Mouse (Mus musculus): ENCODE results near the gene 1500009L16Rik. TPM values are rescaled to one million over a fixed set of nuclear protein-coding genes. Genes with fewer than 3 reads are reported as not detected.

1500009L16Rik gene
- 17.6 and 18.1 TPM in 2 replicates for polyA plus RNA-seq (2015; fragmentation: Nextera tagmentation; extraction: Ambion mirVana)

DNA sequence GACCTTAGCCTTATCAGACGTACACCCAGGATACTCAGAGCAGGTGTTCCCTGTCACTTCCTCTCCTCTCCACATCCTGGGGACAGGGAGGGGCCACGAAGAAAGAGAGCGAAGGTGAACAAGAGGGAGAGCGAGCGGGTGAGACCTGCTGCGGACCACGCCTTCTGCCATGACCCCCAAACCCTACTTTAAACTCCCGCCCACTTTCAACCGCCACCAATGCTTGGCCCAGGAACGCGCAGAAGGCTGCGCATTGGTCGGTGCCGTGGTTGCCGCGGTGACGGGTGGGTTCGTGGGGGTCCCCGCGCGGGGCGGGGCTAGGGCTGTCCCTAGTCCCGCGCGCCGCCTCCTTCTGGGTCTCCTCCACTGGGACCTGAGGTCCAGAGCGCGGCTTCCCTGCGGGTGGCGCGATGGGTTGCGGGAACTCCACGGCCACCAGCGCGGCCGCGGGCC, at the start of gene 1500009L16Rik:
1500009L16Rik (plus strand) TSS at position 287 of the 453 bp plus-strand sequence.
- peak; percentile 92 for ATAC-seq
- peaks cover 9% of the 10 kb centered on the region for H3K4me1 ChIP-seq (ENCODE audit: control insufficient read depth, insufficient read depth, low read length)
- 0 out of 2 replicates have a peak, but pooled peaks cover 5% of the 10 kb centered on the region for H3K9me3 ChIP-seq (ENCODE audit: control insufficient read depth, low read length)
- peak within 1 kb of the TSS; percentile 36 for H3K27ac ChIP-seq (ENCODE audit: low read length)
- H3K9ac ChIP-seq (ENCODE audit: low read depth, low read length): peak within 1 kb of the TSS; percentile 70
- H3K4me2 ChIP-seq (ENCODE audit: low read depth, low read length): peak within 1 kb of the TSS; percentile 93
- no peaks in the 10 kb centered on the region for H3K27me3 ChIP-seq (replicated peaks; ENCODE audit: control insufficient read depth, insufficient read depth, low read length)
- no peaks in the 10 kb centered on the region for H3K36me3 ChIP-seq (ENCODE audit: control insufficient read depth, insufficient read depth, low read length)
- peak within 1 kb of the TSS; percentile 71 for H3K4me3 ChIP-seq (ENCODE audit: low read length)
- 0% methylated on average over 30 of the region's 37 CpGs for WGBS

DNA sequence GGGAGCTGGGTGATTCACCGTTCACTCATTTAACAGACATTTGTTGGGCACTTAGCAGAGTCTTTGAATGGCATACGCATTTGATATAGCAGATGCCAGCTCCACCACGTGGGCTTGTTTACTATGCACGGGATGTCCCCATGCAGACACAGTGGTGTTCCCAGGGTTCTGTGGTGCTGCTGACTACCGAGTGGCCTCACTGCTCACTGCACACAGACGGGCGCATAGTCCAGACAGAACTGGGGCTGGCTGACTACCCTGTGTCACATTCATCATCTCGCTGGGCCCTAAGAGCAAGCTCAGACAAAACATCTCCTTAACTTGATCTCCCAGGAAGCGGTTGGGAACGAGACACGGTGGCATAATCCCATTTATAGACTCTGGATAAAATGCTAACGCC, 41.3 kb upstream of the 1500009L16Rik start:
- Histone ChIP-seq H3K4me1 (ENCODE audit: control insufficient read depth, insufficient read depth, low read length) (no peaks in the 10 kb centered on the region), H3K27me3 (replicated peaks; ENCODE audit: control insufficient read depth, insufficient read depth, low read length) (no peaks in the 10 kb centered on the region), H3K4me2 (ENCODE audit: low read depth, low read length) (no peak overlapping the region), H3K4me3 (ENCODE audit: low read length) (no peak overlapping the region), H3K9ac (ENCODE audit: low read depth, low read length) (no peak overlapping the region), H3K9me3 (ENCODE audit: control insufficient read depth, low read length) (no peaks in the 10 kb centered on the region), H3K36me3 (ENCODE audit: control insufficient read depth, insufficient read depth, low read length) (no peaks in the 10 kb centered on the region), H3K27ac (ENCODE audit: low read length) (no peak overlapping the region)
- no peak for ATAC-seq
- WGBS: 86% methylated on average over 12 of the region's 12 CpGs

DNA sequence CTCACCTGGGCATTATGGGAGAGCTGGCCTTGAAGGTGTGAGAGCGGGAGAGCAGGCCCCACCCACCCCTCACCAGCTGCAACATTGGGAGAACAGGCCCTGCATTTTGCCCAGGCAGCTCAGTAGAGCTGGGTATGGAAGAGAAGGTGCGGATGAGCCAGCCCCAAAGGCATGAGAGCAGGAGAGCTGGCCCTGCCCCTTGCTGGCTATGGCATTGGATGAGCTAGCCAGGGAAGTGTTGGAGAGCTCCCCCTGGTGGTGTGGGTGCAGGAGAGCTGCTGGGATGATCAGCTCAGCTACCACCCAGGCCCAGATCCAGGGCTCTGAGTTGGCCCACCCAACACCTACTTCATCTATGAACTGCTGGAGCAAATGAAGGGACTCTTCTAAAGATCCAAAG, 34.5 kb upstream of the 1500009L16Rik start:
- ATAC-seq: no peak
- no peaks in the 10 kb centered on the region for H3K27me3 ChIP-seq (replicated peaks; ENCODE audit: control insufficient read depth, insufficient read depth, low read length)
- no peaks in the 10 kb centered on the region for H3K9me3 ChIP-seq (ENCODE audit: control insufficient read depth, low read length)
- no peak overlapping the region for H3K4me3 ChIP-seq (ENCODE audit: low read length)
- H3K36me3 ChIP-seq (ENCODE audit: control insufficient read depth, insufficient read depth, low read length): no peaks in the 10 kb centered on the region
- no peak overlapping the region for H3K27ac ChIP-seq (ENCODE audit: low read length)
- 0 out of 2 replicates have a peak, but pooled peaks cover 2% of the 10 kb centered on the region for H3K4me1 ChIP-seq (ENCODE audit: control insufficient read depth, insufficient read depth, low read length)
- WGBS: 87% methylated on average over 2 of the region's 2 CpGs
- H3K4me2 ChIP-seq (ENCODE audit: low read depth, low read length): no peak overlapping the region
- H3K9ac ChIP-seq (ENCODE audit: low read depth, low read length): no peak overlapping the region

DNA sequence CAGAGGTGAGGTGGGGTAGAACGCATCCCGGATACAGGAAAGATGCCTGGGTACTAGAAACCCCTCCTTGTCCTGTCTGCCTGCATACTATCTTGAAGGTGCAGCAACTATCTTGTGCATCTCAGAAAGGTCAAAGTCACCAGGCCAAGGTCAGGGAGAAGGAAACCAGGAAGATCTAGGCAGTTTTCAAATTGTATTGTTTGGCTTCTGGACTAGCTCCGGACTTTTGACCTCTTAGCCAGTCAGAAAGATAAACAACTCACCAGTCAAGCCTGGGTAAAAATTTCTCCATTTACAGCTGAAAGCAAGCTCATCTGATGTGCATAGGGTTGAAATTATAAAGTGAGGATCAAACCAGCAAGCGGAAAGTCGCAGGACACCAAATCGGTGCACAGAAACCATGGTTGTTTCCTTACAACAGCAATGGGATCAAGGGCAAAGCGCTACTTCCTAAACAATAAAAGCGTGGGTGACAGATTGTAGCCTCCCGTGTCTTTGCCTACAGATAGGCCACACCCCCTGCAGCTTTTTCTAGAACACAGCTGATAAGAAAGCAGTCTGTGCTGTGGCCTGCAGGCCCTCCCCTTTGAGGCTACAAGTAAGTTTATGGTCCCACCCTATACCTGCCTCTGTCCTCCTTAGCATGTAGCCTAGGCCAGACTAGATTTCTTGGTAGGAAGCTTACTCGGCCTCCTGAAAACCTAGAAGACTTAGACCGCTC, 30.3 kb upstream of the 1500009L16Rik start:
- H3K27me3 ChIP-seq (replicated peaks; ENCODE audit: control insufficient read depth, insufficient read depth, low read length): no peaks in the 10 kb centered on the region
- WGBS: 57% methylated on average over 11 of the region's 11 CpGs
- H3K9ac ChIP-seq (ENCODE audit: low read depth, low read length): no peak overlapping the region; the same call in 1 of the 2 replicates
- 0 out of 2 replicates have a peak, but pooled peaks cover 2% of the 10 kb centered on the region for H3K4me1 ChIP-seq (ENCODE audit: control insufficient read depth, insufficient read depth, low read length)
- ATAC-seq: peak; percentile 94
- peak overlapping the region; percentile 62 for H3K27ac ChIP-seq (ENCODE audit: low read length)
- H3K4me3 ChIP-seq (ENCODE audit: low read length): no peak overlapping the region
- no peaks in the 10 kb centered on the region for H3K9me3 ChIP-seq (ENCODE audit: control insufficient read depth, low read length)
- H3K36me3 ChIP-seq (ENCODE audit: control insufficient read depth, insufficient read depth, low read length): no peaks in the 10 kb centered on the region
- H3K4me2 ChIP-seq (ENCODE audit: low read depth, low read length): no peak overlapping the region

DNA sequence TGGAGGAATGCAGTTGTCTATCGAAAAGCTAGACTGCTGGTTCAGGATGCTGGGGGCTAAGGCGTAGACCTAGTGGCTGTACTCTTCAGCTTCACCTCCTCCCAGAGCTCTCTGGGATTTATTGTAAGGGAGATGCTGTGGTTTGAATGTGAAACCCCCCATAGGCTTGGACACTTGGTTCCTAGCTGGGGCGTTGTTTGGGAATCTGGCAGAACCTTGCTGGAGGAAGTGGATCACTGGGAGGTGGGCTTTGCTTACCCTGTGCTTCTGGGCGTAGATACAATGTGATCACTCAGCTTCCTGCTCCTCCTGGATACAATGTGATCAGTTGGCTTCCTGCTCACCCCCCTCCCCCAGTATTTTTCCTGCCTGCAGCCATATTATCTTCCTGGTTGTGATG, 26.4 kb upstream of the 1500009L16Rik start:
- Histone ChIP-seq H3K4me2 (ENCODE audit: low read depth, low read length) (no peak overlapping the region), H3K9me3 (ENCODE audit: control insufficient read depth, low read length) (no peaks in the 10 kb centered on the region), H3K9ac (ENCODE audit: low read depth, low read length) (no peak overlapping the region), H3K4me3 (ENCODE audit: low read length) (no peak overlapping the region), H3K4me1 (ENCODE audit: control insufficient read depth, insufficient read depth, low read length) (0 out of 2 replicates have a peak, but pooled peaks cover 2% of the 10 kb centered on the region), H3K36me3 (ENCODE audit: control insufficient read depth, insufficient read depth, low read length) (no peaks in the 10 kb centered on the region), H3K27ac (ENCODE audit: low read length) (no peak overlapping the region), H3K27me3 (replicated peaks; ENCODE audit: control insufficient read depth, insufficient read depth, low read length) (no peaks in the 10 kb centered on the region)
- no peak for ATAC-seq
- 84% methylated on average over 4 of the region's 4 CpGs for WGBS

DNA sequence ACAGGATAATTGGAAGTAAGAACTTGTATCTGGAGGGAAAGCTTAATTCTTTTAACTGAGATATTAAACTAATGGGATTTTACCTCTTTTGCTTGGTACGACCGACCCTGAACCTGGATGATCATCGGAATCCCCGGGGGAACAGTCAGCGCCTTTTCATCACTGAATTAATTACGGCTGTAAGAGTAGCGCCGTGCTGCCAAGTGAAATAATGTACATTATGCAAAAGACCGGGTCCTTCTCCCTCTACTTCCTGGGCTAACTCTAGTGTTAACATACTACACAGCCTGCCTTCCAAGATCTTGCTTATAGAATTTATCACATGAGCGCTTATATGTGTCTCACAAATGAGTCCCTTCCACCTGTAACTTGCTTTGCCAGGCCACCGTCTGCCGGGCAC, 16.0 kb upstream of the 1500009L16Rik start:
- H3K4me2 ChIP-seq (ENCODE audit: low read depth, low read length): no peak overlapping the region
- no peak overlapping the region for H3K9ac ChIP-seq (ENCODE audit: low read depth, low read length)
- no peak overlapping the region for H3K4me3 ChIP-seq (ENCODE audit: low read length)
- H3K4me1 ChIP-seq (ENCODE audit: control insufficient read depth, insufficient read depth, low read length): no peaks in the 10 kb centered on the region
- no peaks in the 10 kb centered on the region for H3K9me3 ChIP-seq (ENCODE audit: control insufficient read depth, low read length)
- no peaks in the 10 kb centered on the region for H3K36me3 ChIP-seq (ENCODE audit: control insufficient read depth, insufficient read depth, low read length)
- WGBS: 91% methylated on average over 12 of the region's 12 CpGs
- H3K27me3 ChIP-seq (replicated peaks; ENCODE audit: control insufficient read depth, insufficient read depth, low read length): no peaks in the 10 kb centered on the region
- no peak overlapping the region for H3K27ac ChIP-seq (ENCODE audit: low read length)
- no peak for ATAC-seq

DNA sequence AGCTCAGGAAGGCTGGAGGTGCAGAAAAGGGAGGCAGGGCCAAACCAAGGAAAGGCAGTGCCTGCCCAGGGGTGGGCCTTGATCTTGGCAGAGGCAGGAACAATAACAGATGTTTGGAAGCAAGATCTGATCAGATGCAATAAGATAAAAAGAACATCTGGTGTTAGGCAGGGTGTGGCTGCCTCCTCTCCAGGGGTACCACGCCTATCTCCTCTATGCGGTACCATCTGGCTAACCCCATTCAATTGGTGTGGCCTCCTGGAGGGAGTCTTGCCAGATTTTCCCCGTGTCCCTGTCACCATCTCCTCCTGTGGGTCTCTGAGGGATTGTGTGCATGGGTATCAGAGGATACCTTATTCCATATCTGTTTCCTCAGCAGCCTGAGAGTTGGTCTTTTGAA, 12.7 kb upstream of the 1500009L16Rik start:
- no peaks in the 10 kb centered on the region for H3K9me3 ChIP-seq (ENCODE audit: control insufficient read depth, low read length)
- H3K27ac ChIP-seq (ENCODE audit: low read length): no peak overlapping the region
- H3K4me1 ChIP-seq (ENCODE audit: control insufficient read depth, insufficient read depth, low read length): no peaks in the 10 kb centered on the region
- ATAC-seq: no peak
- no peak overlapping the region for H3K4me3 ChIP-seq (ENCODE audit: low read length)
- no peak overlapping the region for H3K9ac ChIP-seq (ENCODE audit: low read depth, low read length)
- no peak overlapping the region for H3K4me2 ChIP-seq (ENCODE audit: low read depth, low read length)
- 71% methylated on average over 3 of the region's 3 CpGs for WGBS
- H3K36me3 ChIP-seq (ENCODE audit: control insufficient read depth, insufficient read depth, low read length): no peaks in the 10 kb centered on the region
- no peaks in the 10 kb centered on the region for H3K27me3 ChIP-seq (replicated peaks; ENCODE audit: control insufficient read depth, insufficient read depth, low read length)

DNA sequence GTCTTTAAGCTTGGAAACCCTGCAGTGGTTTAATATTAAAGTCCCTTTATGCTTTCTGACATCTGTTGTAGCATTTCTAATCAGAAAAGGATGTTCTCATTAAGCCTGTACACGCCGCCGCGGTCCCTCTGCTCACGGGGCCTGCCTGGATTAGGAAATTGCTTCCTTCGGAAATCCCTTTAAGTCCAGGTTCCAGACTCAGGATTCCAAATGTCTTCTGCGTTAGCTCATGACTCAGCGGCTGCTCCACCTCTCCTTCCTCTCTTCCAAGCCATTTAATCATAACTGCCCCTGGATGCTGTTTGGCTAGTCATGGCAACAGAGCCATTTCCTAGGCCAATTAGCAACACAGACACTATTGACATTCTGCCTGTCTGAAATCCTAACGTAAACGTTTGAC, 10.9 kb upstream of the 1500009L16Rik start:
- Histone ChIP-seq H3K4me3 (ENCODE audit: low read length) (no peak overlapping the region), H3K9me3 (ENCODE audit: control insufficient read depth, low read length) (no peaks in the 10 kb centered on the region), H3K36me3 (ENCODE audit: control insufficient read depth, insufficient read depth, low read length) (no peaks in the 10 kb centered on the region), H3K9ac (ENCODE audit: low read depth, low read length) (no peak overlapping the region), H3K27me3 (replicated peaks; ENCODE audit: control insufficient read depth, insufficient read depth, low read length) (no peaks in the 10 kb centered on the region), H3K4me1 (ENCODE audit: control insufficient read depth, insufficient read depth, low read length) (no peaks in the 10 kb centered on the region), H3K4me2 (ENCODE audit: low read depth, low read length) (no peak overlapping the region), H3K27ac (ENCODE audit: low read length) (no peak overlapping the region)
- no peak for ATAC-seq
- WGBS: 42% methylated on average over 10 of the region's 10 CpGs

DNA sequence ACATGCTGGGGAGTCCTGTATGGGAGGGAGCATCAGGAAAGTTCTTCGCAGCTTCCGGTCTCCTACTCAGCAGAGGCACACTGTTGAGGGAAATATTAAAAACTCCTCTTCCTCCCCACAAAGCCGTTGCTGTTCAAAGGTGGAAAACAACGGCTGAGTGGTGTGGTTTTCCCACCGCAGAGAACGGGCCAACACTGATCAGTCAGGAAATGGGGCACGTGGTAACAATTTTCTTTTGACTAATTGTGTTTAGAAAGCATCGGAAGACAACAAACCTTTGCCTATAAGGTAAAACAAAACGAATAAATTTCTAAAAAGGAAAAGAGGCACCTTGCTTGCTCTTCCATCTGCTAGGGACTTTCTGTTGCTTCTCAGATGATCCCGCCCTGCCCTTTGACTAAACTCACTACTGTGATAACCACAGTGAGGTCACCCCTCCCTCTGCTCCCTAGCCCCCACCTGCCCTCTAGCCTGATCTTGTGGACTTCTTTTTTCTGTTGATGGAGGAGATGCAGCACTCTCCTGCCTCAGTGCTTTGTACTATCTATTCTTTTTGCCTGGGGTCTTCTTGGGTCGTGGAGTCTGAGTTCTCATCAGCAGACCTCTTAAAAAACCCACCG, 3.7 kb upstream of the 1500009L16Rik start:
- 82% methylated on average over 12 of the region's 12 CpGs for WGBS
- no peak overlapping the region for H3K9ac ChIP-seq (ENCODE audit: low read depth, low read length)
- no peak for ATAC-seq

More for the DNA sequence above, 3.7 kb upstream of the 1500009L16Rik start:
- H3K27ac ChIP-seq (ENCODE audit: low read length): no peak overlapping the region
- H3K36me3 ChIP-seq (ENCODE audit: control insufficient read depth, insufficient read depth, low read length): no peaks in the 10 kb centered on the region
- peaks cover 9% of the 10 kb centered on the region for H3K4me1 ChIP-seq (ENCODE audit: control insufficient read depth, insufficient read depth, low read length)
- no peaks in the 10 kb centered on the region for H3K9me3 ChIP-seq (ENCODE audit: control insufficient read depth, low read length)
- H3K27me3 ChIP-seq (replicated peaks; ENCODE audit: control insufficient read depth, insufficient read depth, low read length): no peaks in the 10 kb centered on the region
- no peak overlapping the region for H3K4me2 ChIP-seq (ENCODE audit: low read depth, low read length)
- H3K4me3 ChIP-seq (ENCODE audit: low read length): no peak overlapping the region

Measured in intestine, embryonic 16.5 days (tissue).